Mouse (Mus musculus) lung, adult 2 months (tissue): ENCODE data around the gene Gm45140.

Experiments
- CTCF ChIP-seq: fragments of 200-500 bp; IDR thresholded peaks from 2 replicates; pipeline ENCODE4 v1.5.1; 2011; ENCODE audit warnings: mild to moderate bottlenecking, low read length, control low read depth; ENCODE audit not compliant: insufficient read depth
- POLR2A ChIP-seq: fragments of 200-500 bp; IDR thresholded peaks from 2 replicates; pipeline ENCODE4 v1.6.1; 2011; ENCODE audit warnings: low read depth, mild to moderate bottlenecking, control low read depth, low read length, borderline replicate concordance; ENCODE audit errors: extremely low read depth

DNA sequence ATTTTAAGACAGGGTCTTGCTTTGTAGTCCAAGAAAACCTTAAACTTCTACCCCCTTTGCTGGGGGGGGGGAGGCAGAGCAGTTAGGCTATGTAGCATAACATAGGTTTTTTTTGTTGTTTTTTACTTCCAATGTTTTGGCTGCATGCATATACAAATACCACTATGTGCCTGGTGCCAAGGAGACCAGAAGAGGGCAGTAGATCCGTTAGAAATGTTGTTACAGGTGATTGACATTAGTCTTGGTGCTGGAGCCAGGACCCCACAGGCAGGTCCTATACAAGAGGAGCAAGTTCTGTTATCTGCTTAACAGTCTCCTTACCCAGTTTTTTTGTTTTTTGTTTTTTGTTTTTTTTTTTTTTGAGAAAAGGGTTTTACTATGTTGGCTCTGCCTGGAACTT, 6.7 kb upstream of the Gm45140 start:
- TF ChIP-seq POLR2A, result no peak
- TF ChIP-seq CTCF, result no peak
